Mouse (Mus musculus) lung, postnatal 14 days (tissue): ENCODE results near the gene Cd70.

ENCODE experiments used
- DNase-seq: peaks from one replicate; pipeline ENCODE4 v3.0.0; 2021

Cd70 gene

GRCm38 (mm10) chr17:57148994-57149803 is at the start of gene Cd70:
Gene Cd70, minus strand, starts transcription at chr17:57149777.
- no peak for DNase-seq

- DNase-seq, result no peak
Measured at GRCm38 (mm10) chr17:57198252-57198651, 48.7 kb upstream of the Cd70 start.

GRCm38 (mm10) chr17:57195326-57196010 is 45.9 kb upstream of the Cd70 start:
- no peak for DNase-seq

- DNase-seq, result no peak
Measured at GRCm38 (mm10) chr17:57194771-57195170, 45.2 kb upstream of the Cd70 start.

- peak; percentile 23 for DNase-seq
Measured at GRCm38 (mm10) chr17:57194041-57194507, 44.5 kb upstream of the Cd70 start, which contains the start of gene Tnfsf14. Gene Tnfsf14, minus strand, starts transcription at chr17:57194177.

GRCm38 (mm10) chr17:57188510-57189192 is 39.1 kb upstream of the Cd70 start:
- DNase-seq, result no peak

- DNase-seq, result no peak
Measured at GRCm38 (mm10) chr17:57185641-57186040, 36.1 kb upstream of the Cd70 start.

- DNase-seq, result no peak
Measured at GRCm38 (mm10) chr17:57182871-57183270, 33.3 kb upstream of the Cd70 start.

GRCm38 (mm10) chr17:57180363-57180762 is 30.8 kb upstream of the Cd70 start:
- peak; percentile 32 for DNase-seq

GRCm38 (mm10) chr17:57173351-57173750 is 23.8 kb upstream of the Cd70 start:
- no peak for DNase-seq

- no peak for DNase-seq
Measured at GRCm38 (mm10) chr17:57172378-57172777, 22.8 kb upstream of the Cd70 start.

- no peak for DNase-seq
Measured at GRCm38 (mm10) chr17:57170616-57171260, 21.2 kb upstream of the Cd70 start.

- DNase-seq, result peak; percentile 94
Measured at GRCm38 (mm10) chr17:57166800-57167791, 17.5 kb upstream of the Cd70 start.

- no peak for DNase-seq
Measured at GRCm38 (mm10) chr17:57153787-57154186, 4.2 kb upstream of the Cd70 start.

GRCm38 (mm10) chr17:57153006-57153405 is 3.4 kb upstream of the Cd70 start:
- no peak for DNase-seq

- DNase-seq, result no peak
Measured at GRCm38 (mm10) chr17:57148343-57148742, 1.2 kb downstream of the Cd70 start.

GRCm38 (mm10) chr17:57145115-57145514 is 4.5 kb downstream of the Cd70 start:
- DNase-seq, result no peak

GRCm38 (mm10) chr17:57143704-57144103 is 5.9 kb downstream of the Cd70 start:
- no peak for DNase-seq

GRCm38 (mm10) chr17:57139708-57140107 is 9.9 kb downstream of the Cd70 start:
- no peak for DNase-seq

- no peak for DNase-seq
Measured at GRCm38 (mm10) chr17:57138676-57139075, 10.9 kb downstream of the Cd70 start.

GRCm38 (mm10) chr17:57135635-57136034 is 13.9 kb downstream of the Cd70 start:
- DNase-seq, result no peak

- DNase-seq, result no peak
Measured at GRCm38 (mm10) chr17:57134693-57135092, 14.9 kb downstream of the Cd70 start.
